Mouse (Mus musculus): Measurements from ENCODE around the gene Carns1. TPM values are rescaled to one million over a fixed set of nuclear protein-coding genes. Genes with fewer than 3 reads are reported as not detected.

Gene Carns1
- polyA plus RNA-seq, 1 experiment from 2014 or later: 2.0 TPM

DNA sequence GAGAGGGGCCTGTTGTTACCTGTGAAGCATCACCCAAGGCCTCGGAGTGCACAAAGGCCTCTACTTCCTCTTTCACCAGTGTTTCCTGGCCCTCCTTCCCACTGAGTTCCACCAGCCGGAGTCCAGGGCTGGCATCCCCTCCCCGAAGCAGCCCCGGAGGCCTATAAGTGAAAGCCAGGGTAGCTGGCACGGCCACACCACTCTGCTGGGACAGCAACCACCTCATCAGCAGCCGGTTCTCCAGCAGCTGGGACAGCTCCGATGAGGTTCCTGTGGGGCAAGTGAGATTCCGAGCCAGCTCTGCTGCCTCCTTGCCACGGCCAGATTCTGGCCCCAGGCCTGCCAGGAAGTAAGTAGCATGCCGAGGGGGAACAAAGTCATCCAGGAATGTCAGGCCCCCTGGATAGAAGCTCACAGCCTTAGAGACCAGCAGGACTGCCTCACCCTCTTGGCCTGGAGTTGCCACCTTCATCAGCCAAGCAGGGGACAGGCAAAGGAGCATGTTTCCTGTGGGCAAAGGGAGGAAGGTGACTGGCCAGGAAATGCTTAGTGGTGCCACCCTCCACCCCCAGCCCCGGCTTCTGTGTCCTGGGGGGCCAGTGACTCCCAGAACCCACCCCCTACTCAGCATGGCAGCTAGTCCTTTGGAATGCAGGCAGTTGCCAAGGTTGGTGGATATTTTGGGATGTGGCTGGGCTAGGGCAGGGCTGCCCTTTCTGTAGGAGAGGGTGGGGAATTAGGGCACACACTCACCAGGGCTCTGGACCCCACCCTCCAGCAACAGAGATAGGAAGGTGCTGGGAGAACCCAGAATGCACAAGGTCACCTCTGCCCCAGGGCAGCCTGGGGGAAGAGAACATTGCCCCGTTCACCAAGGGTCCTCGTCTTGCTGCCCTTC lies 3.6 kb downstream of the Carns1 start:
- no peaks in the 10 kb centered on the region for H3K27me3 ChIP-seq (ENCODE audit: control insufficient read depth, insufficient read depth, low read length)
- DNase-seq (ENCODE audit: low spot score): no peak

DNA sequence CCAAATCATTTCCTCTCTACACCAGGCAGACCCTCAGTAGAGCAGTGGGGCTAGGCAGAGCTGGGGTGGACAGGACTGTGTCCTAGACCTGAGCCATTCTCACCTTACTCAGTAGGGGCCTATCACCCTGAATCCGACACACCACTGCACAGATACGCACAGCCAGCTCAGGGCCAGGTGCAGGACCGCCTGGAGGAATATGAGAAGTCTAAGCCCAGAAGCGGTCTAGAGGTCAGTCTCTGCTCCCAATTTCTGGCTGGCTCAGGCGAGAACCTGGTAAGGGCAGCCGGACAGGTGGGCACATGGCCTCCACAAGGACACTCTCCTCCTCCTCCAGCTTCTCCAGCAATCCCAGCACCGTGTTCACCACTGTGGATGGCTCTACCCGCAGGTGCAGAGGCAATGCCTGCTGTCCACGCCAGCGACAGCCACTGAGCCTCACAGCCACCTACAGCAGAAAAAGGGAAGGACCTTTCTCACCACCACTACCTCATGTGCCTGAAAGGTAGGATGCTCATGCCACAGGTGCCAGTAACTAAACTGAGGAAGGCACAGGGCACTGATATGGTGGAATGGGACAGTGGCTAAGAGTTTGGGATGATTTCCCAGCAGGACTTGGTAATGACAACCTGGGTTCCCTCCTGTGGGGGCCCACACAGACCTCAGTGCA lies 4.4 kb downstream of the Carns1 start:
- Histone ChIP-seq H3K4me1 (ENCODE audit: control insufficient read depth, insufficient read depth, low read length) (peaks cover 6% of the 10 kb centered on the region; the same call in 1 of the 2 replicates), H3K9ac (replicated peaks; ENCODE audit: low read length) (0 out of 2 replicates have a peak overlapping the region, but pooled peaks have one; percentile 15), H3K27me3 (ENCODE audit: control insufficient read depth, insufficient read depth, low read length) (no peaks in the 10 kb centered on the region), H3K36me3 (replicated peaks; ENCODE audit: control insufficient read depth, insufficient read depth, low read depth, low read length) (no peaks in the 10 kb centered on the region), H3K27ac (replicated peaks; ENCODE audit: low read depth, low read length) (no peak overlapping the region), H3K4me2 (ENCODE audit: low read depth, low read length) (no peak overlapping the region), H3K4me3 (ENCODE audit: low read depth, low read length) (no peak overlapping the region), H3K9me3 (replicated peaks; ENCODE audit: control insufficient read depth, low read length) (no peaks in the 10 kb centered on the region)
- ATAC-seq (replicated peaks; ENCODE audit: insufficient number of reproducible peaks, low FRiP score, low TSS enrichment, low read depth): no peak
- 83% methylated on average over 10 of the region's 10 CpGs for WGBS
- no peak for DNase-seq (ENCODE audit: low spot score)

More for the DNA sequence above, 3.6 kb downstream of the Carns1 start:
- no peak overlapping the region for H3K27ac ChIP-seq (replicated peaks; ENCODE audit: low read depth, low read length)
- no peak overlapping the region for H3K4me3 ChIP-seq (ENCODE audit: low read depth, low read length)
- H3K9me3 ChIP-seq (replicated peaks; ENCODE audit: control insufficient read depth, low read length): no peaks in the 10 kb centered on the region
- ATAC-seq (replicated peaks; ENCODE audit: insufficient number of reproducible peaks, low FRiP score, low TSS enrichment, low read depth): no peak
- H3K4me2 ChIP-seq (ENCODE audit: low read depth, low read length): no peak overlapping the region
- peaks cover 6% of the 10 kb centered on the region; the same call in 1 of the 2 replicates for H3K4me1 ChIP-seq (ENCODE audit: control insufficient read depth, insufficient read depth, low read length)
- no peak overlapping the region for H3K9ac ChIP-seq (replicated peaks; ENCODE audit: low read length)
- WGBS: 61% methylated on average over 13 of the region's 13 CpGs
- H3K36me3 ChIP-seq (replicated peaks; ENCODE audit: control insufficient read depth, insufficient read depth, low read depth, low read length): no peaks in the 10 kb centered on the region

DNA sequence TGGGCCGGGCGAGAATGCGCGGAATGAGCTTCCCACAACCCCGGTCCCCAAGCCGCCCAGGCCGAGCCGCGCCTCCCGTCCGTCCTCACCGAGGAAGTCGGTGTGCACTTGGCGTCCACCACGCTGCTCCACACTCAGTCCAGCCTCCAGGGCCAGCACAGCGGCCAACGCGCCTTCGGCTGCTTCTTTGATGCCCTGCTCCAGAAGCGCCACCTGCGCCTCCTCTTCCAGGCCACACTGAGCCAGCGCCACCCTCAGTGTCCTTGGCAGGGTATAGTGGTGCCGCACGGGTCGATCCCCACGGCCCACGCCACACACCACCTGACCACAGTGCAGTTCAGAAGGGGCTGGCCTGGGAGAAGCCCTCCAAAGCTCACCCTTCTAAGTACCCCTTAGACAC lies 5.5 kb downstream of the Carns1 start:
- peak overlapping the region; percentile 86 for H3K4me2 ChIP-seq (ENCODE audit: low read depth, low read length)
- 7% methylated on average over 27 of the region's 27 CpGs for WGBS
- H3K4me3 ChIP-seq (ENCODE audit: low read depth, low read length): peak overlapping the region; percentile 40
- ATAC-seq (replicated peaks; ENCODE audit: insufficient number of reproducible peaks, low FRiP score, low TSS enrichment, low read depth): no peak; the same call in 1 of the 2 replicates
- no peaks in the 10 kb centered on the region for H3K36me3 ChIP-seq (replicated peaks; ENCODE audit: control insufficient read depth, insufficient read depth, low read depth, low read length)
- peaks cover 6% of the 10 kb centered on the region; the same call in 1 of the 2 replicates for H3K4me1 ChIP-seq (ENCODE audit: control insufficient read depth, insufficient read depth, low read length)
- no peak for DNase-seq (ENCODE audit: low spot score)
- no peaks in the 10 kb centered on the region for H3K27me3 ChIP-seq (ENCODE audit: control insufficient read depth, insufficient read depth, low read length)
- peak overlapping the region; percentile 54 for H3K27ac ChIP-seq (replicated peaks; ENCODE audit: low read depth, low read length)
- H3K9ac ChIP-seq (replicated peaks; ENCODE audit: low read length): peak overlapping the region; percentile 72
- H3K9me3 ChIP-seq (replicated peaks; ENCODE audit: control insufficient read depth, low read length): no peaks in the 10 kb centered on the region

DNA sequence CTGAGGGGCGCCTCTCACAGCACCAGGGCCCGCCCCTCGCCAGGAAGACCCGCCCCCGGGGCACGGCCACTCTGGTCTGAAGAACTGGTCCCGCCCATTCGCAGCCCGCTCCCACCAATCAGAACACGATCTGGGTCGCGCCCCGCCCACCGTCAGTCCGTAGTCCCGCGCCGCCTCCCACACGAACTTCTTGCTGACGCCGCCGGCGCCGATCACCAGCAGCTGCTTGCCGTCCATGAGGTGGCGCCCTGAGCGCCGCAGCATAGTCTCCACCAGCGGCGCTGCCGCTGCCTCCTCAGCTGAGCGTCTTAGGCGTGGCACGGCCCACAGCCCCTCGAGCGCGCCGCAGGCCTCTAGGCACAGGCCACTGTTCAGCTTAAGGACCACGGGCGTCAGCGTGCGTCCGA lies 5.9 kb downstream of the Carns1 start:
- H3K9me3 ChIP-seq (replicated peaks; ENCODE audit: control insufficient read depth, low read length): no peaks in the 10 kb centered on the region
- H3K4me1 ChIP-seq (ENCODE audit: control insufficient read depth, insufficient read depth, low read length): peaks cover 6% of the 10 kb centered on the region; the same call in 1 of the 2 replicates
- peak overlapping the region; percentile 86 for H3K4me2 ChIP-seq (ENCODE audit: low read depth, low read length)
- peak overlapping the region; percentile 40 for H3K4me3 ChIP-seq (ENCODE audit: low read depth, low read length)
- peak overlapping the region; percentile 54 for H3K27ac ChIP-seq (replicated peaks; ENCODE audit: low read depth, low read length)
- peak; percentile 93 for ATAC-seq (replicated peaks; ENCODE audit: insufficient number of reproducible peaks, low FRiP score, low TSS enrichment, low read depth)
- under 1% methylated on average over 43 of the region's 43 CpGs for WGBS
- H3K27me3 ChIP-seq (ENCODE audit: control insufficient read depth, insufficient read depth, low read length): no peaks in the 10 kb centered on the region
- no peaks in the 10 kb centered on the region for H3K36me3 ChIP-seq (replicated peaks; ENCODE audit: control insufficient read depth, insufficient read depth, low read depth, low read length)
- peak; percentile 100 for DNase-seq (ENCODE audit: low spot score)
- H3K9ac ChIP-seq (replicated peaks; ENCODE audit: low read length): peak overlapping the region; percentile 72

DNA sequence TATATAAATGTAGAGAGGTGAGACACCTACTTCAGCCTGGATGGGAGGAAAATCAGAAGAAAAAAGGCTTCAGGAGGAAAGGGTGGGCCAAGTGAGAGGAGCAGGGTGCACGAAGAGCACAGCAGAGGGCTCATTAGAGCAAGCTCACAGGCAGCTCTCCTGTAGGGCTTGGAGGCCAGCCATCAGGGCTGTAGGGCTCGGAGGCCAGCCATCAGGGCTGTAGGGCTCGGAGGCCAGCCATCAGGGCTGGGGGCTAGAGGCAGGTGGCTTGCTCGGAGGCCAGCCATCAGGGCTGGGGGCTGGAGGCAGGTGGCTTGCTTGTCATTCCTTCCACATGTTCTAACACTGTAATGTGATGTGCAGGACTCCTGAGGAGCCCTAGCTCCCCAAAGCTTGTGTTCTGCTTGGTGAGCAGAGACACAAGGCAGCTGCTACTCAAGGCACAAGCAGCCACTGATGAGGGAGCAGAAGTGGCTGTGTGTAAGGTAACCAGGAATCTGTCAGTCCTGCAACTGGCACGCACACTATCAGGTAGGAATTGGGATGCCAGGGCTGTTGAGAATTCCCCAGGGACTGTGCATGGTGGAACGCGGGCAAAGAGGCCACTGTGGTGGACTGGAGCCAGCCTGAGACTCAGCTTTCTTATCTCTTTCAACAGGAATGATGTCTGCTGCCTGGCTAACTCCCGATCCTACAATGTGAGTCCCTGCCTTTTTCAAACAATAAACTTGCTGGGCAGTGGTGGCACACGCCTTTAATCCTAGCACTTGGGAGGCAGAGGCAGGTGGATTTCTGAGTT lies 8.4 kb downstream of the Carns1 start:
- DNase-seq (ENCODE audit: low spot score): no peak
- no peak for ATAC-seq (replicated peaks; ENCODE audit: insufficient number of reproducible peaks, low FRiP score, low TSS enrichment, low read depth)
- no peaks in the 10 kb centered on the region for H3K27me3 ChIP-seq (ENCODE audit: control insufficient read depth, insufficient read depth, low read length)
- H3K4me3 ChIP-seq (ENCODE audit: low read depth, low read length): no peak overlapping the region
- WGBS: 81% methylated on average over 9 of the region's 9 CpGs
- no peak overlapping the region for H3K4me2 ChIP-seq (ENCODE audit: low read depth, low read length)
- no peaks in the 10 kb centered on the region for H3K9me3 ChIP-seq (replicated peaks; ENCODE audit: control insufficient read depth, low read length)
- peaks cover 6% of the 10 kb centered on the region; the same call in 1 of the 2 replicates for H3K4me1 ChIP-seq (ENCODE audit: control insufficient read depth, insufficient read depth, low read length)
- H3K27ac ChIP-seq (replicated peaks; ENCODE audit: low read depth, low read length): no peak overlapping the region
- H3K9ac ChIP-seq (replicated peaks; ENCODE audit: low read length): no peak overlapping the region
- H3K36me3 ChIP-seq (replicated peaks; ENCODE audit: control insufficient read depth, insufficient read depth, low read depth, low read length): no peaks in the 10 kb centered on the region

DNA sequence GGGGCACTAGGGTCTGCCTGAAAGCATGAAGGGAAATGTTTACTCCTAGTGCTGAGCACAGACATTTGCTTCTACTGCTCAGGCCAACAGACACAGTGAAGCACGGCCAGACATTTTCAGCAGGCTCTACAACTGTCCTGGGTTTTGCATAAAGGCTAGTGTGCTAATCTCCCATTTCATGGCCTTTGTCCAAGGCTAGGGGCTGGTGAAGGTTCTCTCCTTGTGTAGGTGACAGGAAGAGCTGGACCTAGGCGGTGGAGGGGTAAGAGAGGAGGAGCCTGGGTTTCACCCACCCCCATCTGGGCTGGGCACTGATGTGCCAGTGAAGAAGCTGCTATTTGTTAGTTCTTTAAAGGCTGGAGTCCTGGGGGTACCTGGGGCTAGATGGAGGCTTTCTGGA lies 10.6 kb downstream of the Carns1 start:
- H3K27me3 ChIP-seq (ENCODE audit: control insufficient read depth, insufficient read depth, low read length): no peaks in the 10 kb centered on the region
- WGBS: 69% methylated on average over 2 of the region's 2 CpGs
- ATAC-seq (replicated peaks; ENCODE audit: insufficient number of reproducible peaks, low FRiP score, low TSS enrichment, low read depth) (no peak), DNase-seq (ENCODE audit: low spot score) (no peak)
- no peak overlapping the region for H3K4me3 ChIP-seq (ENCODE audit: low read depth, low read length)
- H3K36me3 ChIP-seq (replicated peaks; ENCODE audit: control insufficient read depth, insufficient read depth, low read depth, low read length): no peaks in the 10 kb centered on the region
- H3K9ac ChIP-seq (replicated peaks; ENCODE audit: low read length): no peak overlapping the region
- no peak overlapping the region for H3K4me2 ChIP-seq (ENCODE audit: low read depth, low read length)
- no peaks in the 10 kb centered on the region for H3K4me1 ChIP-seq (ENCODE audit: control insufficient read depth, insufficient read depth, low read length)
- H3K9me3 ChIP-seq (replicated peaks; ENCODE audit: control insufficient read depth, low read length): no peaks in the 10 kb centered on the region
- no peak overlapping the region for H3K27ac ChIP-seq (replicated peaks; ENCODE audit: low read depth, low read length)

DNA sequence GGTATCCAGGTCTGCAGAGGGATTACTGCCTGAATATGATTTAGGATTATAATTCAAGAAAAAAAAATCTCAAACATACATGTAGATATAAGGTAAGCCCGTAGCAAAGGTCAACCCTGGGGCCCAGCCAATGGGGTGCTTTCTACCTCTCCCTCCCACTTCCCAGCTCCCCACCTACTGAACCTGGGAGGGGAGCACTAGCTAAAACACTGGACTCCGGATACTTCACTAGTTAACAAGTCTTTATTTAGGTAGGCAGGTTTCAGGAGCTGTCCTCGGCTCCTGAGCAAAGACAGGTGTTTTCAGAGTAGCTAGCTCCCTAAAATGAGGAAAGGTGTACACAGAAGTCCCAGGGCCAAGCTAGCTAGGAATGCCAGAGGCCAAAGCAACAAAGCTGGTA lies 11.2 kb downstream of the Carns1 start:
- WGBS: 83% methylated on average over 3 of the region's 3 CpGs
- no peak overlapping the region for H3K27ac ChIP-seq (replicated peaks; ENCODE audit: low read depth, low read length)
- no peak overlapping the region for H3K4me2 ChIP-seq (ENCODE audit: low read depth, low read length)

More for the DNA sequence above, 11.2 kb downstream of the Carns1 start:
- ATAC-seq (replicated peaks; ENCODE audit: insufficient number of reproducible peaks, low FRiP score, low TSS enrichment, low read depth) (no peak), DNase-seq (ENCODE audit: low spot score) (no peak)
- Histone ChIP-seq H3K9me3 (replicated peaks; ENCODE audit: control insufficient read depth, low read length) (no peaks in the 10 kb centered on the region), H3K4me1 (ENCODE audit: control insufficient read depth, insufficient read depth, low read length) (no peaks in the 10 kb centered on the region), H3K27me3 (ENCODE audit: control insufficient read depth, insufficient read depth, low read length) (no peaks in the 10 kb centered on the region), H3K9ac (replicated peaks; ENCODE audit: low read length) (no peak overlapping the region), H3K36me3 (replicated peaks; ENCODE audit: control insufficient read depth, insufficient read depth, low read depth, low read length) (no peaks in the 10 kb centered on the region), H3K4me3 (ENCODE audit: low read depth, low read length) (no peak overlapping the region)

Data from embryonic facial prominence, embryonic 11.5 days (tissue).